Mouse (Mus musculus): ENCODE measurements around the gene Apom.

DNA sequence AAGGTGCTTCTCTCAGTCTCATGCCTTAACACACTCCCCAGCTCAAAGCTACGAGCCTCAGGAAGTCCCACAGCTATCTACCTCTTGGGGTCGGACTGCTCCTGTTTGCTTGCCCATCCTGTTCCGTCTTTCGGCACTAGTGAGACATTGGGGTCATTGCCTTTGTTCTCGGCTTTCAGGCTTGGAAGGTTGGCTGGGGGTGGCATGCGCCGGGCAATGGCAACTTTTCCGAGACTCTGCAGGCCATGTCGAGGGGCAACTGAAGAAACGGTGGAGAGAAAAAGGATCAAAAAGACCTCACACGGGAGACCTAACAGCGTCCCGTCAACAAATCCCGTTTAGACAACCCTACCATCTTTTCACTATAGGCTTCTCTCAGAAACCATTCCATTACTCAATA, 30.3 kb upstream of the Apom start:
- TF ChIP-seq EP300 (IDR thresholded peaks at IDR 0.05), result no peak
- no peak for TF ChIP-seq CTCF (IDR thresholded peaks at IDR 0.05)
